Mouse (Mus musculus) forelimb bud, embryonic 11.5 days (tissue): ENCODE data around the gene Htt.

ENCODE experiments used
- DNase-seq: peaks from one replicate; pipeline ENCODE4 v3.0.0-alpha.2; 2012; ENCODE audit warnings: low read depth, low spot score

Gene Htt

DNA sequence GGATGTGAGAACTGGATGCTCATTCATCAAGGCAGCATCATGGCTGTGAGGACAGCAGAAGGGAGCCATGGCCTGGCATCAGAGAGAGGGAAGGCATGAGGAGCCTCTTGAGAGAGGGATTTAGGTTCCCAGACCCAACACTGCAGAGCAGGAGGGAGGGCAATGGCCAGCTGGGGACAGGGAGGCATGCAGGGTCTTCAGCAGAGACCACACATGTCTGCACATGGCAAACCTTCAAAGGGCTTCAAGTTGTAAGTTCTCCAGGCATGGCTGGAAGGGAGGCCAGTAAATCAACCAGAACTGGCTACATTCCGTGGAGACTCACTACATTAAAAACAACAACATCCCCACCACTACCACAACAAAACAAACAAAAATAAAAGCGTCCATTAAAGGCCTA lies 169.6 kb downstream of the Htt start:
- DNase-seq: no peak

DNA sequence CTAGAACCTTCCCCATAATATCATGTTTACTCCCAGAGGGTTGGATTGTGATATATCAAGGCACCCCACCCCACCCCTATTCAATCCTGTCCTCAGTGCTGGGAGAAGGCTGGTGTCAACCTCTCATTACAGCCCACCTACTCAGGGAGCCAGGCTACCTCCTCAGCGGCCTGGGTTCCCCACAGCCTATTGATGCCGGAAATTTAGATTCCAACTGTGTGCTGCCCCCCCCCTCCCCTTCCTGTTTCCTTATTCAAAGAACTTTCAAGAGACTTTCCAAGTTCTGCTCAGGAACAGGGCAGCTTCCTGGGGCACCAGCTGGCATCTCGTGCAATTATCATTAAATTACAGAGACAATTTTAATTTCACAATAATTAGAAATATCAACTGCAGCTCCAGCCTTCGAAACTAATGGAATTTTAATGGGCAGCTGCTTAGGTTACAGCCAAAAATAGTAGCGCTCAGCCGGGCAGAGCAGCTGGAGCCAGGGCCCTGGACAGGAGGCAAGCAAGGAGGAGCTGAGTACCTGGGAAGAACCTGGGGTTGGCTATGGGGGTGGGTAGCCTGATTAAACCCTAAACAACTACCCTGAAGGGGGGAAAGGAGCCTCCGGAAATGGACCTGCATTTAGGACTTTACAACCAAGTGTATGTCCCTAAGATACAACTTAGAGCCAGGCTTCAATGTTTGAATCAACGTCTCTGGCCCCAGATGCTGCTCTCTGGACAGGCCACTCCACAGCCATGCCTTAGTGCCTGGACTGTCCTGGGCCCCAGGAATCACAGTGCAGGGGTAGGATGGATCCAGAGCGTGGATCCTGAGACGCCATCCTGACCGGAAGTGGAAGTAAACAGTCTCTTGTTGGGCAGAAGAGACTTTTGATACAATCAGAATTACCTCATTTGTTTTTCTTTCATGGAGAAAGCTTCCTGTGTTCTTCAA lies 170.2 kb downstream of the Htt start:
- DNase-seq: no peak

DNA sequence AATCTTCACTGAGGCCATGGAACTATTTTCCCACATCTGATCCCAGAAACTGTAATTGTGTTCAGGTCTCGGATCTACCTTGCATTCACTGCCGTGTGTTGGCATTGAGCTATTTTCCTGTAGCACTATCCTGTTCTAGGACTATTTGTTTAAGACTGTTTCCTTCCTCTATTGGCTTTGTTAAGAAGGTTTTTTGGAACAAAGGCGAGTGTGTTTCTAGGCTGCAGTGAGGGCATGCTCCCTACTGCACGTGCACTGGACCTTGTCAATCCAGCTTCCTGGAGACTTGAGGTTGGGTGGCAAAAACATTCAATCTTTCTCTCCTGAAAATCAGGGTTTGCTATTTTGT lies 170.9 kb downstream of the Htt start:
- no peak for DNase-seq

DNA sequence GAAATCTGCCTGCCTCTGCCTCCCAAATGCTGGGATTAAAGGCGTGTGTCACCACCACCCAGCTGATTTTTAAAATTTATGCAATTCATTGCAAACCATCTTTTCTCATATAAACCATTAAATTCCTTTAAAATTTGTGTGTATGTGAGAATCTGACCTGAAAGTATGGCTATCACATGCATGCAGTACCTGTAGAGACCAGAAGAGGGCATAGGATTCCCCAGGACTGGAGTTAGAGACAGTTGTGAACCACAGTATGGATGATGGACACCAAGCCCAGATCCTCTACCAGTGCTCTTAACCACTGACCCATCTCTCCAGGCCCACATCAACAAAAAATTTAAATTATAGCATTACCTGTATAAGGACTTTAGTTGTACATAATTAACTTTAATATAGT lies 171.9 kb downstream of the Htt start:
- no peak for DNase-seq

DNA sequence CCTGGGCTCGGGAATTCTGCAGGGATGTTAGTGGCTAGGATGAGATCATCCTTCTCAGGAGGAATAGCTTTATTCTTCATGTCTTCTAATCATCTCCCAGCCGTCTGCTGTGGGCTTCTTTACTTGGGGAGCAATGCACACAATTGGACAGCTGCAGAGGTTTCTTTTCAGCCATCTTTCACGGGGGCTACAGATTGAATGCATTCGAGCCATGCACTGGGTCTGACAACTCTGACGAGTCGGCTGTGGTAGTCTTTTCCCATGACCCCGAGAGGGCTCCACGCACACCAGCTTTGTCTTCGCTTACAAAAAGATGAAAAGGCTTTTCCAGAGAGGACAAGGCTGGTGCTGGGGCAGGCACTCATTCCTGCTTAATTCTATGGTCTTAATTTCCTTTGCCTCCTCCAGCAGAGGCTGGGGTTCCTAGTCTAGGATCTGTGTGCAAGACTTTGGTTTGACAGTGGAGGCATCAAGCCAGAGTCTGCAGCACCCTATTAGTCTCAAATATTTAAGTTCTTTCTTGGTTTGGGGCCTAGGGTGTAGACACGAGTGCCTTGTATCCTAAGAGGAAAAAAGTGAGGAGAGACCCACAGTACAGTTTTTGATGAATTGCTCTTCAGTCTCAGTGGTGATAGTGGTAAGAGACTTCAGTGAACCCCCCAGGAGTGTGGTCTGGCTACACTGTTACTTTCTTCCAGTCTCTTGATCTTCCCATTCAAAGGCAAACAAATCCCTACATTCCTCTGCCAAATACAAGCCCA lies 180.3 kb downstream of the Htt start:
- DNase-seq: no peak

DNA sequence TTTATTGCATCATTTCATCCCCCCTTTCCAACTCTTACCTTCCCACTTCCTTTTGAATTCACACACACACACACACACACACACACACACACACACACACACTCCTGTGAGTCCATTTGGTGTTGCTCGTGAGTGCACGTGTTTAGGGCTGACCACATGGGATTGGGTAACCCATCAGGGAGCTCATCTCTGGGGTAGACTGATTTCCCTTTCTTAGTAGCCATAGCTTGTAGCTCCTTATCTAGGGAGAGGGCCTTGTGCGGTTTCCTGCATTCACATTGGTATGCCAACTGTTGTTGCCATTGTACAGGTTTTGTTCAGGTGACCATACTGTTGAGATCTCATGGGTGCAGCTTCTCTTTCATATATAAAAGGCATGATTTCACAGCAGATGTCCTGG lies 181.9 kb downstream of the Htt start:
- no peak for DNase-seq

DNA sequence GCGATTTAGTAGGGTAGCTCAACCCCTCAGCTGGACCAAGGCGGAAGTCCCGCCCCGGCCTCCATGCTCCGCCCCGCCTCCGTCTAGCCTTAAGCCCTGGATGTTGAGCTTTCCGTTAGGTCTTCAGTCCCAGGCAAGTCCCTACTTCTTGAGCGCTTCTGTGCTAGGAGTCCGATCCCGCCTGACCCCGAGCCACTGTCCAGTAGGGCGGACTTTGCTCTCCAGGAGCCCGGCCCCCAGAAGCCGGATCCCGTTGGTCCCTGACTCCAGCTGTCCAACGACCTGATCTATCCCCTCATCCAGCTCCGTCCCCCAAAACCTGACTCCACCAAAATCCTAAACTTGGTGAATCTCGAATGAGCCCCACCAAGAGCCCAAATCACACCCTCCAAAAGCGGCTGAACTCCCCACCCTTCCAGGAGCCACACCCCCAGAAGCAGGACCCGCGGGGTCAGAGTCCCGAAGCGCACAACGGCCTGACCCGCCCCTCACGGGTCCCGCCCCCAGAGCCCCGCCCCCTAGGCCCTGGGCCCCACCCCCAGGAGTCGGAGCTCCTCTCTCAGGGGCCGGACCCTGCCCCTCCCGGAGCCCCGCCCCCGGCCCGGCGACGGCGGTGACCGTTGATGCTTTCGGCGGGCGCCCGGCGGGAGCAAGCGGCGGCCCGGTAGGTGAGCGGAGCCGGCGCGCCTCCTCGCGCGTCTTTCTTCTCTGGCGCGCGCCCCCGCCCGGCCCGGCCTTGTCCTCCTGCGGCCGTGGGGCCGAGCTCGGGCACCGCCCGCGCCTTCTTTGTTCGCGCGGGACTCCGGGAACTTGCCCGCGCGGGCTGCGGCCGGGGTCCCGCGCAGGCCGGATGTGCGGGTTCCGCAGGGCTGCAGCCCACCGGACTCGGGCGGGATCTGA lies 187.6 kb downstream of the Htt start, which contains the start of gene Rgs12:
Rgs12 (plus strand) TSS at position 585 of the 900 bp plus-strand sequence.
- DNase-seq: peak; percentile 72

DNA sequence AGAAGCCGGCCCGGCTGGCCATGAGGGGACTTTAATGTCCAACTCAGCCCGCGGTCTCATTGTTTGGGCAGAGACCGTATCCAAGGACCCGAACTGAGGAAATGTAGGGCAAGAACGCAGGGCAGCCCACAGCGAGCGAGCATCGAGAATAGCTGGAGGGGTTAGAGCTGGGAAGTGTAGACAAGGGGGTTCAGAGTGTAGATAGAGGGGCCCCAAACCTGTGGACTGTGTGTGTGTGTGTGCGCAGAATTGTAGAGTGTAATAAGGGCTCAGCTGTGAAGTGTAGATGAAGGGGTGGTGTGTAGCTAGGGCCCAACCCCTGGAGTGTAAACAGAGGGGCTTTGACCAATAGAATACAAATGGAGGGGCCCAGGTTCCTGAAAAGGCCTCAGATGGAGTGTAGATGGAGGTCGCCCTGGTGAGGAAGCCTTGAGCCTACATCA lies 188.2 kb downstream of the Htt start:
- peak; percentile 43 for DNase-seq

DNA sequence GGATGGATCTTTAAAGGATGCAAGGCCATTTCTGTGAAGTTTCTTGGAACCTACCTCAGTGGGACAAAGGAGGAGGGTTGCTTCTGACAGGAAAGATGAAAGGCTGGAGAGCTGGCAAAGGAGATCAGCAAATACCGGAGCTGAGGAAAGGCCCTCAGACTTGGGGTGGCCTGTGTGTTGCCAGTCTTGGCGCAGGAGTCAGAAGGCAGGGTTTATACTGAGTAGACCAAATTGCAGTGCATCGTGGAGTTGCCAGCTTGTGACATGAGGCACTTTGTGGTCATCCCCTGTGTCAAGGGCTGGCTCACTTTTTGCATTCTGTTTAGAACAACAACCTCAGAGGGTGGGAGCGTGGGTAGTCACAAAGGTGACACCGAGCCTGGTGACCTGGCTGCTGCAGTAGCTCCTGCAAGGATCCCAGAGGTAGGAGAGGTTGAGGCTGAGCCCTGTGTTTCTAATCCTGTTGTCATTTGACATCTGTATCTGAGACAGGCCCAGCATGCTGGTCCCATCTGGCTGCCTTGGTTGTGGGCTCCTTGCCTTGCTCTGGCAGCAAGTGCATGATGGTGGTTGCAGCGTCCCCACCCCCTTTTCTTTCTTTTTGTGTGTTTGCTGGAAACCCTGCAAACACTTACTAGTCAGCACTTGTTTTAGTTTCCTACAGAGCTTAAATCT lies 189.1 kb downstream of the Htt start:
- no peak for DNase-seq

DNA sequence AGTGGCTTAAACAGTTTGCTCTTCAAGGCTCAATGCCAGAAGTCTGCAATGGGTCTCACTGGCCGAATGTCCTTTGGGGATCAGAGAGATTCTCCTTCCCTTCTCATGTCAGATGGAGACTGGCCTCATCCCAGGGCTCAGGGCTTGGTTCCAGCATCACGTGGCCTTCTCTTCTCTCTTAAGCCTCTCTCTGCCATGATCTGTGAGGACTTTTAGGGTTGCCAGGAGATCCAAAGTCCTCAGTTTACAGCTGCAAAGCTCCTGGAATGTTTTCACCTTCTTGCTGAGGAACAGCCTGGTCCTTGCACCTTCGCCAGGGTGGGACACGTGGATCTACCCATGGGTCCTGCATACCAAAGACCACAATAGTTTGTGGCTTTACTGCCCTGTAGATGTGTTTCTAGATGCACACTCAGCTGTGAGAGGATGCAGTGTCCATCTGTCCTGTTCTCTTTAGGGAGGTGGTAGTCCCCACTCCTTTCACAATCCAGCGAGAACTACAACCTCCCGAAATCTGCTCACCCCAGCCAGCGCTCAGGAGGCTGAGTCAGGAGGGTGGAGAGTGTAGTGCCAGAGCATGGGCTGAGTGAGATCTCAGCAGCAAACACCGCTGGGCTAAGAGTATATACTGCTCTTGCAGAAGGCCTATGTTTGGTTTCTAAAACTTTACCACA lies 189.8 kb downstream of the Htt start:
- DNase-seq: no peak

DNA sequence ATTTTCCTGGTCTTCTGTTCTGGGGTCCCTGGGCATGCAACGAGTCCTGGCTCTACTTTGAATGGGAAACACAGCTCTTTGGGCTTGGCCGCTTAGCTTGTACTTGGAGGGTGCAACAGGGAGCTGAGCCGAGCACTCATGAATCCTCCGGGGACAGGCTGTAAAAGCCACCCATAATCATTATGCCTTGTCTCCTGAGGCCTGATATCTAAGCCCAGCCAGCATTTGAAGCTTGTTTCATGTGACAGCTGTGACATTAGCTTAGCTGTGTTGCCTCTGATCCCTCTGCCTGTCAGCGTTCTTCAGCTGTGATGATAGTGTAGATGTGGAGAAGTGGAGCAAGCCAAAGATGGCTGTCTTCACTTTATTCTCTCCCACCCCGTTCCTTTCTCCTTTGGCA lies 193.0 kb downstream of the Htt start:
- no peak for DNase-seq

DNA sequence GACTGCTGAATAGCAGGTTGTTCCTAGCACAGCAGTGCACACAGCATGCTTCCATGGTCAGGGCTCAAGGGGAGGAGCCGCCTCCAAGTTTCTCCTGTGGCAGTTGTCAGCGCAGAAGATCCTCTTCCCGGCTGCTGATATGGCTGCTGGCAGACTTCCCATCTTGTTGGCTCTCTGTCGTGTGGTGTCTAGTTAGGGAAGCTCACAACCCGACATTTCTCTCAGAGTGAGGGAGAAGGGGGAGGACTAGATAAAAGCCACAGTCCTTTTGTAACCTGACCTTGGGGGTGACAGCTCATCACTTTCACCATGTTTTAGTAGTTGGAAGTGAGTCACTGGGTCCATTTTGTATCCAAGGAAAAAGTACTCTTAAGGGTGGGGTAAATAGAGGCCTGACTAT lies 194.1 kb downstream of the Htt start:
- no peak for DNase-seq

DNA sequence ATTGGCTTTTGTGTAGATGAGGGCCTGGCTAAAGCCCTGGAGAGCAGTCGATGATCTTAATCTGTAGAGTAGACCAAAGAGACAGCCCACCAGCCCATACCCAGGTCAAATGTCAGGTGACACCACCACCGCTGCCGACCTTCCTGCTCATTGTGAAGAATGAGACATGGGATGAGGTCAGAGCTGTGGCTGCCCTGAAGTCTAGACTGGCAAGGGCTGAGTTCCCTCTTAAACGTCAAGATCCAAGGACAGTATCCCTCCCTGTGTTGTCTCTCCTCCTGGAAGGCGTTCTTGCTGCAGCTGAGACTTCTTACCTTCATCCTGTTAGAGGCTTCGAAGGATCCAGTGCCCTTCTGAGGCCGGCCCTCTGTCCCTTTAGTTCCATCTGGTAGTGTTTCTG lies 194.6 kb downstream of the Htt start:
- no peak for DNase-seq

DNA sequence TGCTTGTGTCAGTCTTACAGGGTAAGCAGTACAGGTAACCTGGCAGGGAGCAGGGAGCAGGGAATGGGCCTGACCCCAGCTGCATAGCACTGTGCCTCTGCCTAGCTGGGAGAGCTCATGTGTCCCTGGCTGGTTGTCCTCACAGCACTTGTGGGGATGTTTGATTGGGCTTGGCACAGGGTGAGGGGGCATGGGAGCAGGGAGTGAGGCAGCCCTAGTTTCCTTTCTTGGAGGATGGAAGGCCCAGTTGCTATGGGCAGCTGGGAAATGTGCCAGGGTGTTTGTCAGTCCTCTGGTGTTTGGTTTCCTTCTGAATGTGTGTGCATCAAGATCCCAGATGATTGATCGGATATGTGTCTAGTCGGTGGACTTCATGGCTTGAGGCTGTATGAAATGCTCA lies 195.5 kb downstream of the Htt start:
- DNase-seq: no peak

DNA sequence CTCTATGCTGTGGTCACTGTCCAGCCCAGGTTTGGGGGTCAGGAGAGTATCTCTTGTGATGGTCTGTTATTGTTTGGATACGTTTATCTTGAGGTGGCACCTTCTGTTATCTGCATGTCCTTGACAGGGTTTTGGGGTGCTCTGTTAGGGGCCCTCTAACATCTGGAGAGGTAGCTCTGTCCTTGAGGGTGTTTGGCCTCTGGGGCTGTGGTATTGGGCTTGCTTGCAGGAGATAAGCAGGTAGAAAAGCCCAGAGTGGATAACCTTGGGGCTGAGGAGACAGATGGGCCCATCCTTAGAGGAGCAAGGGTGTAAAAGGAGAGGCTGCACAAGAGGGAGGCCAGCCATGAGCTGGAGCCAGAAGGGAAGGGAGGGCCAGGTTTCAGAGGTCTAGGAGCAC lies 198.5 kb downstream of the Htt start:
- no peak for DNase-seq
